Mouse (Mus musculus) intestine, embryonic 14.5 days (tissue): ENCODE data around the gene Gm10645. TPM values are rescaled to one million over a fixed set of nuclear protein-coding genes. Genes with fewer than 3 reads are reported as not detected.

ENCODE experiments used
- ATAC-seq: fragments of 200-750 bp; cut with Nextera tagmentation; replicated peaks from 2 replicates; pipeline ENCODE4 v1.8.0; 2017; ENCODE audit warnings: low read depth, moderate number of reproducible peaks, moderate TSS enrichment, moderate library complexity; ENCODE audit not compliant: low FRiP score, low TSS enrichment
- DNase-seq: peaks from one replicate; pipeline ENCODE4 v3.0.0-alpha.2; 2018; ENCODE audit warnings: low spot score
- H3K27ac ChIP-seq: fragments of 300-500 bp; sonication (generic); 2 replicates; pipeline ENCODE4 v1.5.1; 2014; ENCODE audit warnings: low read depth, mild to moderate bottlenecking, control low read depth
- H3K27me3 ChIP-seq: fragments of 300-500 bp; sonication (generic); replicated peaks from 2 replicates; pipeline ENCODE4 v1.6.1; 2014; ENCODE audit warnings: low read length, control low read depth; ENCODE audit not compliant: control insufficient read depth, insufficient read depth
- H3K36me3 ChIP-seq: fragments of 300-500 bp; sonication (generic); 2 replicates; pipeline ENCODE4 v1.6.1; 2014; ENCODE audit warnings: low read length, control low read depth; ENCODE audit not compliant: control insufficient read depth, insufficient read depth
- H3K4me1 ChIP-seq: fragments of 300-500 bp; sonication (generic); replicated peaks from 2 replicates; pipeline ENCODE4 v1.6.1; 2014; ENCODE audit warnings: low read length, control low read depth, mixed read lengths; ENCODE audit not compliant: control insufficient read depth, insufficient read depth
- H3K4me2 ChIP-seq: fragments of 300-500 bp; sonication (generic); 2 replicates; pipeline ENCODE4 v1.6.1; 2014; ENCODE audit warnings: low read length
- H3K4me3 ChIP-seq: fragments of 300-500 bp; sonication (generic); 2 replicates; pipeline ENCODE4 v1.5.1; 2014; ENCODE audit warnings: low read depth, low read length, control low read depth, mixed read lengths
- H3K9ac ChIP-seq: fragments of 300-500 bp; sonication (generic); 2 replicates; pipeline ENCODE4 v1.6.1; 2014; ENCODE audit warnings: mild to moderate bottlenecking, low read length
- H3K9me3 ChIP-seq: fragments of 300-500 bp; sonication (generic); 2 replicates; pipeline ENCODE4 v1.6.1; 2016; ENCODE audit warnings: low read length, control low read depth; ENCODE audit not compliant: control insufficient read depth
- WGBS: fragments of 180-500 bp; shearing (Covaris S2); extraction: QIAGEN DNeasy Blood & Tissue Kit; methylation state at CpG from one replicate; pipeline ENCODE4 v1.1.7; 2014; 5-methylcytosine and 5-hydroxymethylcytosine counted together
- polyA plus RNA-seq: library from polyadenylated mRNA; unstranded; fragments of >200 nt; fragmentation: Nextera tagmentation; extraction: Ambion mirVana; gene quantifications from 2 replicates; pipeline ENCODE4 v1.2.1, GENCODE M21; 2014

Gene Gm10645
- polyA plus RNA-seq, 1 experiment from 2014 or later = 2.3 TPM

GRCm38 (mm10) chr8:83158971-83159370 is 7.0 kb downstream of the Gm10645 start:
- H3K36me3 ChIP-seq = no peaks in the 10 kb centered on the region
- no peak overlapping the region for H3K9ac ChIP-seq
- ATAC-seq (no peak), DNase-seq (no peak)
- no peaks in the 10 kb centered on the region for H3K27me3 ChIP-seq
- H3K4me1 ChIP-seq = no peaks in the 10 kb centered on the region
- WGBS = 58% methylated on average over 3 of the region's 3 CpGs
- H3K27ac ChIP-seq = no peak overlapping the region
- no peak overlapping the region for H3K4me3 ChIP-seq
- H3K4me2 ChIP-seq = no peak overlapping the region
- H3K9me3 ChIP-seq = no peaks in the 10 kb centered on the region

DNA sequence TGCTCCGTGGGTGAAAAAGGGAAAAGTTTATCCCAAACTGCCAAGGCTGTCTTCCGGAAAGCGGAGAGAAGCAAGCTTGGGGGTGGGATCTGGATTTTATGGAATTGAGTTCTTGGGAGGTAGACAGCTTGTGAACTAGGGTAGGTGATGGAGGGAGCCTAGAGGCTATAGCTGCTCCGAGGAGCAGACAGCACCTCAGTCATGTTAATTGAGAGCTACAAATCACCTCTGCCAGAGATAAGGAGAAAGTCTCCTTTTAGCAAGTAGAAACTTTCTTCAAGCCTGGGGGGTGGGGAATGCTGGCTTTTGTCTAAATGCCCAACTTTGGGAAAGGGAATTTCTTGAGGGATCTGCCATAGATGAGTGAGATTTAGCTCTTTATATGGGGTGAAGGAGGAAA is 10.9 kb downstream of the Gm10645 start:
- H3K4me2 ChIP-seq = no peak overlapping the region
- no peak overlapping the region for H3K27ac ChIP-seq
- H3K36me3 ChIP-seq = no peaks in the 10 kb centered on the region
- no peak for DNase-seq
- ATAC-seq = no peak
- H3K9ac ChIP-seq = no peak overlapping the region
- no peaks in the 10 kb centered on the region for H3K27me3 ChIP-seq
- 20% methylated on average over 4 of the region's 4 CpGs for WGBS
- H3K4me3 ChIP-seq = no peak overlapping the region
- no peaks in the 10 kb centered on the region for H3K4me1 ChIP-seq
- H3K9me3 ChIP-seq = no peaks in the 10 kb centered on the region

- WGBS = 53% methylated on average over 4 of the region's 4 CpGs
- no peak for ATAC-seq
- no peaks in the 10 kb centered on the region for H3K4me1 ChIP-seq
- no peaks in the 10 kb centered on the region for H3K9me3 ChIP-seq
- H3K27me3 ChIP-seq = no peaks in the 10 kb centered on the region
- no peak overlapping the region for H3K9ac ChIP-seq
- no peak overlapping the region for H3K4me3 ChIP-seq
- no peaks in the 10 kb centered on the region for H3K36me3 ChIP-seq
- H3K4me2 ChIP-seq = no peak overlapping the region
- H3K27ac ChIP-seq = no peak overlapping the region
- DNase-seq = no peak
Observed at GRCm38 (mm10) chr8:83152470-83152869, 13.5 kb downstream of the Gm10645 start.

GRCm38 (mm10) chr8:83152055-83152454 is 13.9 kb downstream of the Gm10645 start:
- DNase-seq (no peak), ATAC-seq (no peak)
- Histone ChIP-seq H3K4me1 (no peaks in the 10 kb centered on the region), H3K4me3 (no peak overlapping the region), H3K9me3 (no peaks in the 10 kb centered on the region), H3K36me3 (no peaks in the 10 kb centered on the region), H3K27ac (no peak overlapping the region), H3K9ac (no peak overlapping the region), H3K4me2 (no peak overlapping the region), H3K27me3 (no peaks in the 10 kb centered on the region)
- WGBS = 80% methylated on average over 2 of the region's 2 CpGs

DNA sequence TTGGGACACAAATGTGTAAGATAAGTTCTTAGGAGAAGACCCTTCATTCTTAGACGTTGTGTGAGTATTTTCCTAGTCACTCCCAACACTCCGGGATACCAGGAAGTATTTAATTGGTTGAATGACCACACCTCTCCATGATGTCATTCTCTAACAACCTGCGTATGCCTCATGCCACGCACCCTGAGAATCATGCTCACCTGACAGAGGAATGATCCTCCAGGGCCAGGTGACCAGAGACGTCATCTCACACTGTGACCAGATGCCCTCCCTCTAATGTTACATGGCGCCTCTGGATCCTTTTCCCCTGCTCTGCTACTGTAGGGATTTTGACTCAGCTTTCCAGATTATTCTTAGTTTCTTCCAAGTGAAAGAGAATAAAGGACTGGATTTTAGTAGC is 16.8 kb downstream of the Gm10645 start:
- 87% methylated on average over 6 of the region's 6 CpGs for whole genome bisulfite sequencing
- DNase-seq = no peak
- no peaks in the 10 kb centered on the region for H3K4me1 ChIP-seq
- no peak for ATAC-seq
- H3K4me2 ChIP-seq = no peak overlapping the region
- H3K36me3 ChIP-seq = no peaks in the 10 kb centered on the region
- no peak overlapping the region for H3K4me3 ChIP-seq
- no peaks in the 10 kb centered on the region for H3K27me3 ChIP-seq
- H3K27ac ChIP-seq = no peak overlapping the region
- no peaks in the 10 kb centered on the region for H3K9me3 ChIP-seq
- no peak overlapping the region for H3K9ac ChIP-seq

DNA sequence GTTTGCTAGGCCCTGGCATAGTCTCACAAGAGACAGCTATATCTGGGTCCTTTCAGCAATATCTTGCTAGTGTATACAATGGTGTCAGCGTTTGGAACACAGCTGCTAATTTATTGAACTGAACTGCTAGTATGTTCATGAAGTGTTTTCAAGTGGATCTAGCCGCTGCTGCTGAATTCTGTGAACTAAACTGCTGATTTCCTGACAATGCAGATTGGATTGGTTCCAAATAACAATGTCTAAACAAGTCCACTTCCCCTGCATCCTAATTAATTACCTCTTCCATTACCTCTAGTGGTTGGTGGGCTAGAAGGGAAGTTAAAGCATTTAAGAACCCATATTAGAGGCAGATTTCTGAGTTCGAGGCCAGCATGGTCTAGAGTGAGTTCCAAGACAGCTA is 20.5 kb downstream of the Gm10645 start:
- no peak overlapping the region for H3K4me2 ChIP-seq
- no peaks in the 10 kb centered on the region for H3K27me3 ChIP-seq
- H3K4me3 ChIP-seq = no peak overlapping the region
- no peaks in the 10 kb centered on the region for H3K9me3 ChIP-seq
- H3K36me3 ChIP-seq = no peaks in the 10 kb centered on the region
- no peak for ATAC-seq
- H3K4me1 ChIP-seq = 0 out of 2 replicates have a peak, but pooled peaks cover 2% of the 10 kb centered on the region
- WGBS = 45% methylated on average over 3 of the region's 3 CpGs
- H3K9ac ChIP-seq = no peak overlapping the region
- no peak for DNase-seq
- no peak overlapping the region for H3K27ac ChIP-seq

DNA sequence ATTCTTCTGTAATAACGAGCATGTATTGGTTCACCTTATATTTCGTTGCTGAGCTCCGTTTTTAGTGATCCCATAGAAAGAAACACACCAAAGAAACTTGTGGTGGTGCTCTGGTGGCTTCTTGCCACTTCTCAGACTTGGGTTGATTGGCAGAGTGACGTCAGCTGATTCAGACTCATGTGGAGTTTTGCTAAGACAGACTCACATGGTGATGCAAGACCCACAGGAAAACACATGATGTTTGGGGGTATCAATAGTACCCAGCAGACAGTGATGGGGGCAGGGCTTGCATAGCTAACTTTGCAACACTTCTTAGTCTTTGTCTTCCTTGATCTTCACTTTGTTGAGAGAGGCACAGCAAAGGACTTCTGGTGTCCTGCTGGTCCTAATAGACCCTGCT is 21.4 kb downstream of the Gm10645 start:
- Histone ChIP-seq H3K4me1 (peaks cover 8% of the 10 kb centered on the region; the same call in 1 of the 2 replicates), H3K9me3 (no peaks in the 10 kb centered on the region), H3K27ac (no peak overlapping the region), H3K36me3 (no peaks in the 10 kb centered on the region), H3K9ac (no peak overlapping the region), H3K4me3 (no peak overlapping the region), H3K27me3 (no peaks in the 10 kb centered on the region), H3K4me2 (no peak overlapping the region)
- 91% methylated on average over 4 of the region's 4 CpGs for WGBS
- DNase-seq (no peak), ATAC-seq (no peak)

DNA sequence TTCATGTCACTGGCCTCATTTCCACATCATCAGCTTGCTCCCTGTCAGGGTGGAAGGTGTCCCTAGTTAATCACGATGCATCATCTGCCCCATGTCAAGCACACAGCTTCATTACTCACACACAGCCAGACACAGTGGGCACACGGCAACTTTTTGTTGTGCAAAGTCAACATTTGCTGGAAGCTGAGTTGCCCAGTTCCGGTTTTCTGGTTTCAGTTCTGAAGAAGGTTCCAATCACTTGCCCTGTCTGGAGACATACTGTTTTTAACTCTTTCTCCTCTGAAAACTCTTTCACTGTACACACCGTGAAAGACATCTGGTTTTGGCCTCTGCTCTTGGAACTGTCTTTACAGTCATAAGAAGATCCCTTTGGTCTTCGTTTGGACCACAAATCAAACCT is 24.6 kb downstream of the Gm10645 start:
- Histone ChIP-seq H3K36me3 (no peaks in the 10 kb centered on the region), H3K27ac (no peak overlapping the region), H3K9ac (no peak overlapping the region), H3K4me3 (no peak overlapping the region), H3K4me1 (peaks cover 8% of the 10 kb centered on the region; the same call in 1 of the 2 replicates), H3K4me2 (no peak overlapping the region), H3K27me3 (no peaks in the 10 kb centered on the region), H3K9me3 (no peaks in the 10 kb centered on the region)
- whole genome bisulfite sequencing = 74% methylated on average over 5 of the region's 5 CpGs
- ATAC-seq (no peak), DNase-seq (peak; percentile 23)

DNA sequence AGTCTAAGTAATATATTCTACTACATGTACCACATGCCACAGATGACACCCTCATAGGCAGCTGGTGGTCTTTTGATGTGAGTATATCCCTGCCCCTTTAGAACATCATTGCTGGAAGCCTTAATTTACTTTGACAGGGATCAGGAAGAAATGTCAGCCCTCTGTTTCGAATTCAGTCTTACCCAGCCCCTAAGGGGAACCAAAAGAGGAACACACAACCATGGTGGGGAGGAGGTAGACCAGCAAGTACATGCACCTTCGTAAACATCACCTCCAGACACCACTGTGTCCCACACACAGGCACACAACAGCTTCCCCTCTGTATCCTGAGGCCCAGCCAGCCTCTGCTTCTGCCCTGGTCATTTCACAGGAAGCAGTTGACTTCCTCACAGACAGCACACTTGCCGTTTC is 25.3 kb downstream of the Gm10645 start:
- no peak overlapping the region for H3K9ac ChIP-seq
- WGBS = 60% methylated on average over 3 of the region's 3 CpGs
- no peak for ATAC-seq

More for the DNA sequence above, 25.3 kb downstream of the Gm10645 start:
- Histone ChIP-seq H3K4me1 (peaks cover 8% of the 10 kb centered on the region; the same call in 1 of the 2 replicates), H3K27ac (no peak overlapping the region; the same call in 1 of the 2 replicates), H3K4me2 (no peak overlapping the region), H3K27me3 (no peaks in the 10 kb centered on the region), H3K36me3 (no peaks in the 10 kb centered on the region), H3K4me3 (no peak overlapping the region), H3K9me3 (no peaks in the 10 kb centered on the region)
- peak; percentile 49 for DNase-seq
